Mouse (Mus musculus): ENCODE results near the gene Ncoa7.
"Not testable (repeated sequence)": the region's sequence is repeated elsewhere in the genome, so short reads cannot be mapped to it uniquely, and the experiment has no call there.

Gene Ncoa7

DNA sequence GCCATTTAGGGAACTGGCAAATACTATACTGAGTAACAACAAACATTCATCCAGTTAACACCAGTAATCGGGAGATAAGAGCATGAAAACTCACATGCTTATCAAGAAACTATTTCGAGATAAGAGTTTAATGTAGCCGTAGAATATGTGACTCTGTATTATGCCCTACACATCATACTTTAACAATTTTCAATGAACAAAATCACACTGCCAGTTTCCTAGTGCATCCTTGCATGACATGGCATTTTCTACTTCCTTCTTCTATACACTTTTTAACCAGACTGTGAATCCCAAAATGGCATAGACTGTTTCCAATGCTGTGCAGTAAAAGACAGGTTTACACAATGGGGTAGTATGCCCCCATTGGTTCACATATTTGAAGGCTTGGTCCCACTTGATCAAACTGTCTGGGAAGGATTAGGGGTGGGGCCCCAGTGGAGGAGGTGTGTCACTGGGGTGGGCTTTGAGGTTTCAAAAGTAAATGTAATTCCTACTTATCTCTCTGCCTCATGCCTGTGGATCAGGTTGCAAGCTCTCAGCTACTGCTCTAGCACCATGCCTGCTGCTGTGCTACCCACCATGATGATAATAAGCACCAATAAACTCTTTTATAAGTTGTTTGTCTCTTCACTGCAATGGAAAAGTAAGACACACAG is 15.3 kb downstream of the Ncoa7 start:
- DNase-seq: no peak

DNA sequence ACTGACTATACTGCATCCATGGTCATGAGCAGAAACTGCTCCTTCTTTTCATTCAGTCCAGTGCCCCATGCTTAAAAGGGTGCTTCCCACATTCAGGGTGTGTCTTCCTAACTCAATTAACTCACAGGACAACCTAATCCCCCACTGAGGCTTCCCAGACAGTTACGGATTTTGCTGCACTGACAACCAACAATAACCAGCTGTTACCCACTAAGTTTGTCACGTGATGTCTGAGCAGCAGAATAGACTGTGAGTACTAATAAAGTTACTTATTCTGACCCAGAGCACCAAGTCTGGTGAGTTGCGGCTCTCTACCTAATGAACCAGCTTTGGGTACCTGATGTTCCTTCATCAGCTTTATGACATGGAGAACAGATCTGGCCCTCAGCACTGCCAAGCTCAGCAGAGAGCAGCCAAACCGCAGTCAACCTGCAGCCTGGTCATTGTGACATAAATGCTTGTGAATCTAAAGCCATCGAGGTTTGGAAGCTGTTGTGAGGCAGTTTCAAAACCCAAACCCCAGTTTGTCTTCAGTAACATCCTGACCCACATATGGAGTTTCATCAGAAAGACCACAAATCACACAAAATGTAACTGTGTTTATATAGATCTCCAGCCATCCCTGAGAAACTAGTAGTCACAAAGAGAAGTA is 16.9 kb downstream of the Ncoa7 start:
- DNase-seq: no peak

DNA sequence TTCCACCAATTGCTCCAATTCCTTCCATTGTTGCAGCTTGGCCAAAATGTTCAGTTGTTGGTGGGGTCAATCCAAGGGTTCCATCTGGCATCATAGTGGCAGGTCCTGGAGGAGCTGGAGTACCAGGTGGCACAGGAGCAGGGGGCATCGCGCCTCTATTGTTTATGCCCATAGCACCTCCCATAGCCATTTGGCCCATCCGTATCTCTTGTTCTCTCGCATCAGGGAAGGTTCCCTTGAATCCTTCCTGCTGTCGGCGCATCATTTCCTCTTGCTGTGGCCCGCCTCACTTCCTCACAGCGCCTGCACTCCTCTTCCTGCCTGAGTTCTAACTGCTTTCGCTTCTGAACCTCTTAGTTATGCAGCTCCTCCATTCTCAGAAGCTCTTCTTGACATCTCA is 22.2 kb downstream of the Ncoa7 start:
- DNase-seq: not testable (repeated sequence)

DNA sequence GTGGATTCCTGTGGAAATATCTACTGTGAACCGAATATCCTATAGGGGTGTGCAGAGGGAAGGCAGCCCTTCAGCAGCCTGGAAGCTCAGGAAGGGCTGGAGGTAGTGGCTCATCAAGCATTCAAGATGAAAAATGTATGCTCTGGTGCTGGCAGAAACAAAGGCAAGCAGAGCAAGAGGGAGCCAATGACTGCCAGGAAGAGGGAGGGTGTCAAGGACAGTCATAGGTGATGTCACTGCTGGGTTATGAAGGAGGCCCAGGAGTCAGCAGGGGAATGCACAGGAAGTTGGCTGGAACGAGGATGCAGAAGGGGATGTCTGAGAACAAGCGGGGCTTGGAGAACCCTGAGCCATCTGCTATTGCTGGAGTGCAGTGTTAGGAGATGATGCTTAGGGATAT is 24.9 kb downstream of the Ncoa7 start:
- no peak for DNase-seq

DNA sequence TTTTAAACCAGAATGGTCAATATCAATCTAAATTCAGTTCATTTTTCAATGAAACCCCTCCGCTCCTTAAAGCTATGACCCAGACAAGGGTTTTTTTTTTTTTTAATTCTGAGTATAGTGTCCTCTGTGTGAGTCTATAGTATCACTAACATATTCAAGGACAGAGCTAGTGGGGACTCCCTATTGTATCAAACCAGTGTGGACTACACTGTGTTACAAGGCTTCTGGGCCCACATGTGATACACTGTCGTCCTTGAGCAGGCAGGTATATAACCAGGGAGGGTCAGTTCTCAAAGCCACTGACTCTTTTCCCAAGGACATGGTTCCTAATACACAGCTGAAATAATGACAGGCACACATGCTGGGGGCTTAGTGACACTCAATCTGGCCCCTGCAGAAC is 27.1 kb downstream of the Ncoa7 start:
- no peak for DNase-seq

DNA sequence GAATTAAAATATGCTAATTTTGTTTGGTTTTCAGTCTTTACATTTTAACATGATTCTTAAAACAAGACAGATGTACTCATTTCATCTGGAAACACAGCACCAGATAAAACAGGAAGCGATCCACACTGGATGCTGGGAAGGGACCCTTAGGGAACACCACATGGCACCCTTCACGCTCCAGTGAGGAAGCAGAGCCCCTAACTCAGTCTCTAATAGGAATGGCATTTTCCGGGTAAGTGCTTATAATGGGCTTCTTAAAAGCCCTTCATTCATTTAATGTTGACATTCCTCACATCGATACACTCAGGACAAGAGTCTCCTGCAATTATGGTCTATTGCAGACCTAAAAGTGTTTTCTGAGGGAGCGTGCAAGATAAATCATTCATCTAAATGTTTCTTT is 27.6 kb downstream of the Ncoa7 start:
- no peak for DNase-seq

DNA sequence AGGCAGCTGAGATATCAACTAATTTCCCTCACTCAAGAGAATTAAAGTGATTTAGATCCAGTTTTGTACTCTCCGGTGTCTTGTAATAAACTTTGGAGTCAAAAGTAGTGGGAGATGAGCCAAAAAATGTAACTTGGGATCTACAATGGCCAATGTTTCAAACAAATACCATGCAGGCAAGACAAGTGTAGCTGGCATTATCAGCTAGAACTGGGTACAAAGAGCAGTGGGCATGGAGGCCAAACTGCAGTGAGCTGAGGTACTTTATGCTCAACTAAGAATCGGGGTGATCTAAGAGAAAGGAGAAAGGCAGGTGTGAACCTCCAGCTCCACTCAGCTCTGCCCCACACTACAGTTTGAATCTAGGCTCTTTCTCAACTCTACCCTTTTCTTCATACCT is 28.7 kb downstream of the Ncoa7 start:
- DNase-seq: no peak

DNA sequence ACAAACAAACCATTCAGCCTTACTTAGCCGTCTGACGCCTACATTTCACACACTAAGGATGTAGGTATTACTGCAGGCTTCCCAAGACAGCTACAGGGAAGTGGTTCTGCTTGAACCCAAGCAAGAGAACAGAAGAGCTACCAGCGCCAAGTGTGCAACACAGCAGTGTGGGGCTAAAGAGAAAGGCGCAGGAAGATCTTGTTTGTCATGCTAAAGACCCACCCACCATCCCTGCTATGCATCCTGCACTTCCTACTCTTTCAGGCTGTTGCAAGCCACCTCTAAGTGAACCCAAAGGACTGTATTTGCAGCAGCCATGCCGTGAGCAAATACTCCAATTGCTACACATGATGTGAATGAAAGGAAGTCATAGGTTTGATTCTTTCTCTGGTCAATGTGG is 29.9 kb downstream of the Ncoa7 start:
- DNase-seq: no peak

DNA sequence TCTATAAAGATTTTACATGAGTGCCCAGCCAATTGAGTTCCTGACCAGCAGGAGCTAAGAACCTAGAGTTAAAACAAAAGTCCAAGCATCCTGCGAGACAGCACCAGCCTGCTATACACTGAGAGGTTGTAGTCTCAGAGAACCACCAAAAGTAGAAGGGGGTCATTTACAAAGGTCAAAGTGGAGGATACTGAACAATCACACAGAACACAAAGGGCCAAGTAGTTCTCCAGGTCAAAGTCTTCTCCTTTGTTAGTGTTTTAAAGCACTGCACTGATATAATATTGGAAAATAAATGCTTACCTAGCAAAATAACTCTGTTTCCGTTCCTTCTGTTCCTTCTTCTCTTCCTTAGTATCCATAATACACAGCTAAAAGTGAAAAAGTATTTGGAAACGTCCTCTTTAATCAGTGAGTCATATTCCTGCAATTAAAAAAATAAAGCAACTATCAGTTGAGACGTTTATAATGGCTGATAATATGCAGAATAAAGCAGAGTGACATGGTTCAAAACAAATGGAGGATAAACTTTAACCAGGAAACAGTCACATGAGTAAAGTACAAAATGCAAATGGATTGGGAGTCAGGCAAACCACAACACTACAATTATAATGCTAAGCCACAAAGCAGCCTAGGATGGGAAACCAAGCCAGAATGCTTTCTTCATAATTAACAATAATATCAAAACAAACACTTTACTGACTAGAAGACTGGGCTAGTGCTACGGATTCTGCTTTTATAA is 31.5 kb downstream of the Ncoa7 start:
- DNase-seq: no peak

DNA sequence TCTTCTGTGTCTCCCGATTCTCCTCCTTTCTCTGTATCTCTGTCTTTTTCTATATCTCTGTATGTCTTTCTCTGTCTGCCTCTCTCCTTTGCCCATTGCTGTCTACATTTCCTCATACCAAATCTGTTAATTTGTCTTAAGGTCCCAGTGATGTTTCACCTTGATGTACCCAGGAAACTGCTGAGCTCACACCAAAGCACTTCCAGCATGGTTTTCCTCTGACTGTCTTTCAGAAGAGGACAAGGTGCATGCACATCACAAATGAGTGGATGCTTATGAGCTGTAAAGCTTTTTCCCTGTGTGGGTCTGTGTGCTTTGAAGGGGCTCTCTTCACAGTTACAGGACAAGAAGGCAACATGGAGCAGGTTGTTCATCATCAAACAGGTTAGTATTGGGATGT is 34.3 kb downstream of the Ncoa7 start:
- no peak for DNase-seq

DNA sequence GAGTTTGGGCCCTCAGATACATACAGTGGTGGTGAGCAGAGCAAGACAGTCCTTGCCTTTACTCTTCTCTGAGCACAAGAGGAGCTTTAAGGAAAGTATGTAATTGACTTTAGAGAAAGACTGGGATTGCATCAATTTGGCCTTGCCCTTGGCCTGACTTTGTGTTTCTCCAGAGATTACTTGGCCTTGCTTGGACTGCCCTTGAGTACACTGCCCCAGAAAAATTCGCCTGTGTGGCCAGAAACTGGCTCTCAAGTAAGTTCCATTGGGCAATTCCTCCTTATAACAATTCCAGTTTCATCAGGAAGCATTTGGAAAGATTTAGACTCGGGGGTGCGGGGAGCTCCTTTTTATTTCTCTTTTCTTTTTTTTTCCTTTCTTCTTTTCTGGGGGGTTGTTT is 34.9 kb downstream of the Ncoa7 start:
- DNase-seq: no peak

DNA sequence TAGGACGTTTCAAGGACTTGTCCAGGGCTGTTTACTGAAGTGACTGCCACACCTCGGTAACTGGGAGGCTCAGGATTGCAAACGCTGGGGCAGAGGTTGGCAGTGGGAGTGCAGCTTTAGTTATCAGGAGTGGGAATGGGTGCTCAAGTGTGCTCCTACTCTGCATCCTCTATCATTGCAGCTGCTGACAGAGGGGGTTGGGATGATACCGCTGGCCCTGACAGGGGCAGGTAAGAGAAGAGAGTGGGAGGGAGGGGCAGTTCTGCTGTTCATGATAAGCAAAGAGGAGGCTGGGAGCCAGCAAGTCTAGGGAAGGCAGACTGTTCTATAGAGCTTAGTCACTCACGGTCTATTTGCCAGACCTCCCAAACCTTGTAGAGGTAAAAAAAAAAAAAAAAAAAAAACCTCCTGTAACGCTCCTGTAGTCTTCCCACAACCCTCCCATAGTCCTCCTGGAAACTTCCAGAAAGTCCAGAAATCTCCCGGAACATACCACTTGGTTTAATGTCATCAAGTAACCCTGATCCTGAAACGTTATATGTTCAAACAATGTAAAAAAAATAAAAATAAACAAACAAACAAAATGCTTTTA is 39.9 kb downstream of the Ncoa7 start:
- no peak for DNase-seq

DNA sequence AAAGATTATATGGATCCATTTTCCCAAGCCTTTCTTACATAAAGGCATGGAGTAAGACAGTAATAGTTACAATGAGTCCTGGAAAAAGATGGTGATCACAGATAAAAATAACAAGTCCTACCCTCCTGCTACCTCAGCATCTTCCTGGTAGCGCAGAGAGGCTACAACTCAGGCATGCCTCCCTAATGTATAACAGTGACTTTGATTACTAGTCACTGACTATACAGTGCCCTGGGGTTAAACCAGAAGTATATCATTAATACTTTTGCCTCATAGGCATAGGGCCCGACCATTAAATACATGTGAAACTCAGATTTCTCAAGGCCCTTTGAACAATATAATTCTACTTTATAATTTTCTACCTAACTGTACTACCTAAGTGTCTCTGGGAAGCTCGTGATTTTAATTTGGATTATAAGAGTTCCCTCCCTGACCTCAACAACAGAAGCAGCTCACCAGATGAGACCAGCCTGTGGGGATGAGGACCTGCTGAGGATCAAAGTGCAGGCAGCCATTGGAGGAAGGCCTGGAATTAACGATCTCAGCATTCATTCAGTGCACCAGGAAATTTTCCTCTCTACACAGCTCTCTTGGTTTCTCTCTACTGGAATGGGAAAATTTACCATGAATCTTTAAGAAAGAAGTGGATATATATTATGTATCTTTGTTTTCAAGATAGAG is 40.7 kb downstream of the Ncoa7 start:
- no peak for DNase-seq

DNA sequence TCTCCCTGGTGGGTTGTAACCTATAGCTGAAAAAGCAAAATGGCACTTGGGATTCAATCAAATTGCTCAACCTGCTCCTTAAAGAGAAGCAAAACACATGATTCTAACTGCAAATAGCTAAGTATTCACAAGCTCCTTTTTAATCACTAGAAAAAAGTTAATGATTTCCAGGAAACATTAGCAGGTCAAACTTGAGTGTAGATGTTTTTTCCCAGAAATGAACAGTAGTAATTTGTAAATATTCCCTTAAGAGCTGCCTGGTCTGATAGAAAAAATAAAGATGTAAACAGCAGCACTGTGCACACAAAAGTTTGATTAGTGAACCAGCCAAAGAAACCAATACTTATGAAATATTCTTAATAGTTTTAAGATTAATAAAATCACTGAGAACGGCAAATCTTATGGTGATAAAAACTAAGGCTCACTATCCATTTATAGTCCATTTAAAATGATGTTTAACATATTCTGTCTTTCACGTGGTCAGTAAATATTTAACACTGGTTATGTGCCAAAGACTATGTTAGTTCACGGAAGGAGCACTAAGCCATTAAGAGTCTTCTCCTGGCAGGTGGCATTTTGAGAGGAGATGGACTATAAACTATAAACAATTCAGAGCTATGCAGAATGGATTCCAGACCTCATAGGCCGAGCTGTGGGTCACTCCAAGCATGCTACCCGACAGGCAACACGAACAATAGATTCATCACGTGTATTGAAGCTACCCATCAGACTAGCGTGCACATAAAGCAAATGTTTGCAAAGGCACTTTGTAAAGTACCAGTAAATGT is 43.6 kb downstream of the Ncoa7 start:
- DNase-seq: no peak

DNA sequence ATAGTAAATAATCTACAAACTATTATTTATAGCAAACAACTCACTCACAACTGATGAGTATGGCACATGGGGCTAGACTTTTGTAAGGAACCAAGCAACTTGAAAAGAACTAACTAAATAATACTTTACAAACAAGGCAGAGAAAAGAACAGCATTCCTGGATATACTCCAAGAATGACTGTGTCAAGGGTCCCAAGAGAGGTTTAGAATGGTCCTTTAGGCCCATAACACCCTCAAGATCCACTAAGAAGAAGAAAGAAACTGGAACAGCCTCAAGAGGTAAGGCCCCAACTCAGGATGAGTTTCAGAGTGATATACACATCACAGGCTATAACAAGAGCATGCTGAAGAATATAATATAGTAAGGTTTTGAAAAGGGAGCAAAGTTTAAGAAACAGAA is 47.1 kb downstream of the Ncoa7 start:
- DNase-seq: no peak

DNA sequence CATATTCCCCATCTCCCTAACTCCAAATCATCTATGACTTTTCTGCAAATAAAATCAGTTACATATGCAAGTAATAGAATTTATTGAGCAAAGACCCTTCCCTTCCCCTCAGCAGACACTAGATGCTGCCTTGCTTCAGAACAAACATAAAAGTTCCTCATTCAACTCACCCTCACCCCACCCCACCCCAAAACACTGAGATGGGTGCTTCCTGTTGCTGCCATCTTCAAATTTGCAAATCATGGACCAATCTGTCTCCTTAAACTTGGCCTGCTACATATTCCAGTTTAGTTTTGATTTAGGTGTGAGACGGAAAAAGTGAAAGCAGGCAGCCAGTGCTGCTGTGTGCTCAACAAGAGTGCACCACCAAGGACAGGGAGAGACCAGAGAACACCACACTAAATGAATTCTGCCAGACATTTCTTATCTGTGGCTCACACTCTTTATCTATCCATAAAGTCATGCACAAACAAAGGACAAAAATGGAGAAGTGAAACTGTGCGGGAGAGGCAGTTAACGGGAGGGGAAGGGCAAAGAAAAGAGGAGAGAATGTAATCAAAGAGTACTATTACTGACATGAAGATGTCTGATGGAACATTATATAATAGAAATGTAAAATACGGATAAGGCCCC is 48.2 kb downstream of the Ncoa7 start:
- no peak for DNase-seq

DNA sequence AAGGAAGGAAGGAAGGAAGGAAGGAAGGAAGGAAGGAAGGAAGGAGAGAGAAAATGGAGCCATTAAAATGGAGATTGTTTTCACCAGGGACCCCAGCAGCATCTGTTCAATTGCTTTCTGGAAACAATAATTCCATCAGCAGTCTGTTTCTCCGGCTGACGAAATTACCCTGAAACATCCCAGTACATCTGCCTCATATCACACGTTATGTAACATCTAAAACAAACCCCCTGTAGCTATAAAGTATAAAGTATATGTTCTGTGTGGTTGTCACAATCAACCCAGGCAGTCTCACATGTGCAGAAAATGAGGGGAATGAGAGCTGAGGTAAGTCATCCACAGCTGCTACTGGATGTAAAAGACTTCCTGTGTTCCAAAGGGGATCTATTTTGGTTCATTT is 49.0 kb downstream of the Ncoa7 start:
- no peak for DNase-seq

DNA sequence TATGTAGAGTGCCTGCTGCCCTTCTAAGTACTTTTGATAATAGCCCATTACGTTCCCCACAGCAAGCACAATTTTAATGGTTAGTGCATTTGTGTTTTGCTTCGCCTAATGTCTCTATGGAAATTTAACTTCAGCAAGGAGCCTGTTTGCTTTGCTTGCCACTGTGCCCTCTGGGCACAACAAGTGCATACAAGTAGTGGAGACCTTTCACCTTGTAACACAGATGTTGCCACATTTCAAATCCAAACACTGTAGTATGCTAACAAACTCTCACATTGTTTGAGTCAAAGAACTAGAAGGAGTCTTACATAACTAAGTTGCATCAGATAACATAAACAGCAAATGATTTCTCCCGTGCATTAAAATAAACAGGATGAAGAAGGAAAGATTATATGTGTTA is 50.6 kb downstream of the Ncoa7 start:
- DNase-seq: no peak

DNA sequence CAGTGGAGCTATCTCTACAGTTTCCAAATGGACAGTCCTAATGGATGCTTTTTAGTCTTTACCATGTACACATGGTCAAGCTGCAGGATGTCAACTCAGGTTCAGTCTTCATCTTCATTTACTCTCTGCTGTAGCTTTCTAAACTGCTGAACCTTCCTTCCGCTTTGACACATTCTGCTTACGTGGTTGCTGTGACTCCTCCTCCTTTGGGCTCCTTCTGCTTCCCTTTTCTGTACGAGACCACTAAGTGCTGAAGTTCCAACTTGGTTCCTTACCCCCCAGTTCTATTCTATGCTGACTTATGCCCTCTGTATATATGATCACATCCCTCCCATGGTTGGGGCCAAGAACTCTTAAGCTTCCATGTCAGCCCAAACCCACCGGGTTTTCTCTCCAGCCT is 51.5 kb downstream of the Ncoa7 start:
- DNase-seq: no peak

DNA sequence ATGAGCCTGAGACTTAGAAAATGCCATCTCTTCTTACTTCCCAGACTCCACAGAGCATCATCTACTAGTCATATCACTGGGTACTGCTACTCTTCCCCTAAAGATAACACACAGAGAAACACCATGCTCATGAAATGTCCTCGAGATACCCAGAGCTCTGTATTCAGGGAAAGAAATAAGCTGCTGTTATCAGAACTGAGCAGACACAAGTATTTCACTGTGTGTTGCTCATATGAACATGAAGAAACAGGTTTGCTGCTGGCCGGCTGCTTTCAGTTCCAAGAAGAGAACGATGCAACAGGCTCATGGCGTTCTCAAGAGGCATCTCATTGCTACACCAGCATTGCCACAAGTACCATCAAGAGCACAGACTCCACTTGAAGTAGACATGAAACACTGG is 53.3 kb downstream of the Ncoa7 start:
- no peak for DNase-seq

DNA sequence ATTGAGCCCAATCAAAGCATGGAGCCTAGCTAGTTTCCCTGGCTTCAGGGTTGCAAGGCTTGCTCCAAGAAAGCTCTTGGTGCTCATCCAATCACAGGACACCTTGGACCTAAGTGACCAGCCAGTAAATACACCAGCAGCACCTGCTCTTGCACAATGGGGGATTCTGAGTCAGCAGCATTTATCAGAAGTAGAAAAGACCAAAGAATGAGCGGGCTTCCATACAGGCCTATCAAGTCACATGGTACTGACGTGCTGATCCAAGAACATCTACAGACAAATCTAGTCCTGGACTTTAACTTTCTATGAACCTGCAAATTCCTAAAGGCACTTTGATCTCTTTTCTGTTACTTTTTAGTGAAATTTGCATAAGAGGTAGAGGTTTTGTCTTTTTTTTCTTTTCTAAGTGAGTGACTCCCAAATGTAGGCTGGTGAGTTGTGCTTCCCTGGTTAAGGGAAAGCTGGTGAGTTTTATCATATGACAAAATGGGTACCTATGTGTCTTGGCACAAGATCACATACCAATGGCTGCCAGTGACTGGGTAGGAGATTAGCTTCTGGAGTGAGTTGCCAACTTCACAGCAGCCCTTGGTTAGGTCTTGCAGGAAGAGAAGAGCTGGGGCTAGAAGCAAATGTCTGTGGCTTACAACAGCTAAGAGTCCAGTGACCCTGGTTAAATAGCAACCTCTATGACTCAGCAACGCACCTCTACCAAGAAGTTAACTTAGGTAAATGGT is 57.7 kb downstream of the Ncoa7 start:
- no peak for DNase-seq
